Mouse (Mus musculus): ENCODE measurements around the gene Gm10490.
"Not testable (repeated sequence)": the region's sequence is repeated elsewhere in the genome, so short reads cannot be mapped to it uniquely, and the experiment has no call there.

- not testable (repeated sequence) for TF ChIP-seq CTCF (IDR thresholded peaks at IDR 0.05; ENCODE audit: borderline replicate concordance, insufficient read depth, low read depth, low read length); POLR2A (IDR thresholded peaks at IDR 0.05; ENCODE audit: borderline replicate concordance, insufficient read depth, low read length)
Observed at GRCm38 (mm10) chrX:7909242-7909641, at the start of gene Gm10490.
